Mouse (Mus musculus) intestine, postnatal 0 days (tissue): ENCODE results near the gene Esrrg. TPM values are rescaled to one million over a fixed set of nuclear protein-coding genes. Genes with fewer than 3 reads are reported as not detected.

Source experiments
- ATAC-seq: fragments of 200-750 bp; cut with Nextera tagmentation; 2 replicates; pipeline ENCODE4 v1.8.0; 2017; ENCODE audit warnings: mild to moderate bottlenecking, moderate TSS enrichment, moderate library complexity
- H3K27ac ChIP-seq: fragments of 300-500 bp; sonication (generic); 2 replicates; pipeline ENCODE4 v1.5.1; 2014; ENCODE audit warnings: mild to moderate bottlenecking, low read depth, low read length, moderate library complexity
- H3K27me3 ChIP-seq: fragments of 300-500 bp; sonication (generic); replicated peaks from 2 replicates; pipeline ENCODE4 v1.6.1; 2014; ENCODE audit warnings: low read length, mixed read lengths; ENCODE audit not compliant: control insufficient read depth, insufficient read depth
- H3K36me3 ChIP-seq: fragments of 300-500 bp; sonication (generic); 2 replicates; pipeline ENCODE4 v1.6.1; 2014; ENCODE audit warnings: mild to moderate bottlenecking, moderate library complexity; ENCODE audit not compliant: control insufficient read depth, insufficient read depth
- H3K4me1 ChIP-seq: fragments of 300-500 bp; sonication (generic); replicated peaks from 2 replicates; pipeline ENCODE4 v1.6.1; 2014; ENCODE audit warnings: antibody characterized with exemption, low read length, mixed read lengths; ENCODE audit not compliant: control insufficient read depth, insufficient read depth
- H3K4me2 ChIP-seq: fragments of 300-500 bp; sonication (generic); replicated peaks from 2 replicates; pipeline ENCODE4 v1.6.1; 2014; ENCODE audit warnings: low read depth, mild to moderate bottlenecking, moderate library complexity
- H3K4me3 ChIP-seq: fragments of 300-500 bp; sonication (generic); 2 replicates; pipeline ENCODE4 v1.5.1; 2014; ENCODE audit warnings: low read depth, low read length
- H3K9ac ChIP-seq: fragments of 300-500 bp; sonication (generic); 2 replicates; pipeline ENCODE4 v1.6.1; 2014; ENCODE audit warnings: mild to moderate bottlenecking, low read depth, low read length
- H3K9me3 ChIP-seq: fragments of 300-500 bp; sonication (generic); 2 replicates; pipeline ENCODE4 v1.6.1; 2016; ENCODE audit warnings: mixed run types; ENCODE audit not compliant: control insufficient read depth
- CTCF ChIP-seq: sonication (generic); IDR thresholded peaks from 2 replicates; pipeline ENCODE4 v1.5.1; 2016; ENCODE audit warnings: low read depth, mild to moderate bottlenecking, control low read depth, antibody characterized with exemption, moderate library complexity
- WGBS: fragments of 180-500 bp; shearing (Covaris S2); extraction: QIAGEN DNeasy Blood & Tissue Kit; methylation state at CpG from one replicate; pipeline ENCODE4 v1.1.7; 2014; 5-methylcytosine and 5-hydroxymethylcytosine counted together
- polyA plus RNA-seq: library from polyadenylated mRNA; unstranded; fragments of >200 nt; fragmentation: Nextera tagmentation; extraction: Ambion mirVana; gene quantifications from 2 replicates; pipeline ENCODE4 v1.2.1, GENCODE M21; 2015

Gene Esrrg
- polyA plus RNA-seq = 0.89 and 1.2 TPM in 2 replicates

GRCm38 (mm10) chr1:187608261-187608921 is at the start of gene Esrrg:
Gene Esrrg (plus strand): TSS chr1:187608791.
- Histone ChIP-seq H3K4me1 (no peaks in the 10 kb centered on the region), H3K9me3 (no peaks in the 10 kb centered on the region), H3K27ac (no peak within 1 kb of the TSS), H3K27me3 (peaks cover 65% of the 10 kb centered on the region), H3K4me2 (peak within 1 kb of the TSS; percentile 92), H3K9ac (no peak within 1 kb of the TSS), H3K36me3 (no peaks in the 10 kb centered on the region), H3K4me3 (peak within 1 kb of the TSS; percentile 53)
- 7% methylated on average over 21 of the region's 21 CpGs for WGBS
- ATAC-seq = no peak
- peak; percentile 16 for TF ChIP-seq CTCF

- ATAC-seq = no peak
These were observed 24.6 kb upstream of the Esrrg start for GRCm38 (mm10) chr1:187583982-187584381.

GRCm38 (mm10) chr1:187586541-187587075 is 22.0 kb upstream of the Esrrg start:
- ATAC-seq = no peak
- H3K4me1 ChIP-seq = no peaks in the 10 kb centered on the region
- no peak overlapping the region for H3K9ac ChIP-seq
- no peaks in the 10 kb centered on the region for H3K36me3 ChIP-seq
- 67% methylated on average over 8 of the region's 8 CpGs for WGBS
- no peak overlapping the region for H3K4me3 ChIP-seq
- TF ChIP-seq CTCF = no peak
- no peak overlapping the region for H3K27ac ChIP-seq
- no peaks in the 10 kb centered on the region for H3K9me3 ChIP-seq
- H3K27me3 ChIP-seq = no peaks in the 10 kb centered on the region
- no peak overlapping the region for H3K4me2 ChIP-seq

More at GRCm38 (mm10) chr1:187583982-187584381, 24.6 kb upstream of the Esrrg start:
- Histone ChIP-seq H3K27me3 (no peaks in the 10 kb centered on the region), H3K4me1 (no peaks in the 10 kb centered on the region), H3K9me3 (no peaks in the 10 kb centered on the region), H3K4me3 (no peak overlapping the region), H3K27ac (no peak overlapping the region), H3K9ac (no peak overlapping the region), H3K36me3 (no peaks in the 10 kb centered on the region), H3K4me2 (no peak overlapping the region)
- TF ChIP-seq CTCF = no peak

GRCm38 (mm10) chr1:187602942-187603341 is 5.6 kb upstream of the Esrrg start:
- H3K4me2 ChIP-seq = no peak overlapping the region
- no peak for ATAC-seq
- H3K4me1 ChIP-seq = no peaks in the 10 kb centered on the region
- no peak for TF ChIP-seq CTCF
- no peak overlapping the region for H3K4me3 ChIP-seq
- H3K9me3 ChIP-seq = 0 out of 2 replicates have a peak, but pooled peaks cover 3% of the 10 kb centered on the region
- peaks cover 33% of the 10 kb centered on the region for H3K27me3 ChIP-seq
- 54% methylated on average over 2 of the region's 2 CpGs for WGBS
- no peak overlapping the region for H3K9ac ChIP-seq
- no peaks in the 10 kb centered on the region for H3K36me3 ChIP-seq
- H3K27ac ChIP-seq = no peak overlapping the region

- TF ChIP-seq CTCF = no peak
- no peak overlapping the region for H3K4me3 ChIP-seq
- H3K27ac ChIP-seq = no peak overlapping the region
- H3K4me2 ChIP-seq = peak overlapping the region; percentile 50
- ATAC-seq = peak; percentile 50; the same call in 1 of the 2 replicates
- H3K27me3 ChIP-seq = peaks cover 43% of the 10 kb centered on the region
- H3K9ac ChIP-seq = no peak overlapping the region
- H3K36me3 ChIP-seq = no peaks in the 10 kb centered on the region
- 9% methylated on average over 11 of the region's 11 CpGs for WGBS
- no peaks in the 10 kb centered on the region for H3K4me1 ChIP-seq
- H3K9me3 ChIP-seq = 0 out of 2 replicates have a peak, but pooled peaks cover 3% of the 10 kb centered on the region
These were observed 4.5 kb upstream of the Esrrg start for GRCm38 (mm10) chr1:187604063-187604484.

GRCm38 (mm10) chr1:187604691-187605310 is 3.8 kb upstream of the Esrrg start:
- H3K27me3 ChIP-seq = peaks cover 50% of the 10 kb centered on the region
- 0 out of 2 replicates have a peak, but pooled peaks cover 3% of the 10 kb centered on the region for H3K9me3 ChIP-seq
- WGBS = 62% methylated on average over 24 of the region's 24 CpGs
- no peak for TF ChIP-seq CTCF
- no peaks in the 10 kb centered on the region for H3K36me3 ChIP-seq
- H3K4me1 ChIP-seq = no peaks in the 10 kb centered on the region
- H3K9ac ChIP-seq = no peak overlapping the region
- H3K4me2 ChIP-seq = peak overlapping the region; percentile 47; the same call in 1 of the 2 replicates
- H3K4me3 ChIP-seq = no peak overlapping the region
- no peak overlapping the region for H3K27ac ChIP-seq
- ATAC-seq = no peak
